Mouse (Mus musculus) cerebellum, adult 2 months (tissue): ENCODE measurements around the gene Lrfn4. TPM values are rescaled to one million over a fixed set of nuclear protein-coding genes. Genes with fewer than 3 reads are reported as not detected.

Experiments used
- DNase-seq, 2 experiments: peaks; one replicate each; pipeline ENCODE4 v3.0.0; 2021
- H3K27ac ChIP-seq: fragments of 200-500 bp; 2 replicates; pipeline ENCODE4 v1.5.1; 2012; ENCODE audit warnings: low read length, control low read depth, inconsistent platforms; ENCODE audit not compliant: insufficient read depth
- H3K27me3 ChIP-seq: fragments of 200-500 bp; 2 replicates; pipeline ENCODE4 v1.6.1; 2012; ENCODE audit warnings: inconsistent platforms, mild to moderate bottlenecking, low read length, moderate library complexity; ENCODE audit not compliant: control insufficient read depth, insufficient read depth
- H3K4me1 ChIP-seq: fragments of 200-500 bp; 2 replicates; pipeline ENCODE4 v1.6.1; 2011; ENCODE audit warnings: low read length; ENCODE audit not compliant: control insufficient read depth, insufficient read depth
- H3K4me3 ChIP-seq: fragments of 200-500 bp; replicated peaks from 2 replicates; pipeline ENCODE3; 2011; ENCODE audit warnings: mild to moderate bottlenecking, low read depth, low read length, control low read depth; ENCODE audit not compliant: insufficient read depth
- CTCF ChIP-seq: fragments of 200-500 bp; IDR thresholded peaks from 2 replicates; pipeline ENCODE4 v1.5.1; 2011; ENCODE audit warnings: low read depth, mild to moderate bottlenecking, control low read depth, low read length, moderate library complexity, borderline replicate concordance; ENCODE audit not compliant: insufficient read depth
- POLR2A ChIP-seq: fragments of 200-500 bp; IDR thresholded peaks from 2 replicates; pipeline ENCODE4 v1.6.1; 2011; ENCODE audit warnings: low read length, control low read depth, borderline replicate concordance; ENCODE audit not compliant: insufficient read depth
- WGBS: fragments of 180-500 bp; shearing (Covaris S2); methylation state at CpG from one replicate; pipeline ENCODE4 v1.1.7; 2018; 5-methylcytosine and 5-hydroxymethylcytosine counted together
- polyA plus RNA-seq: library from polyadenylated mRNA; depleted of rRNA; stranded (reverse); fragments of >200 nt; gene quantifications from 2 replicates; pipeline ENCODE4 v1.2.3, GENCODE M21; 2012

Gene Lrfn4
- polyA plus RNA-seq, 1 experiment, result 25.7 TPM

DNA sequence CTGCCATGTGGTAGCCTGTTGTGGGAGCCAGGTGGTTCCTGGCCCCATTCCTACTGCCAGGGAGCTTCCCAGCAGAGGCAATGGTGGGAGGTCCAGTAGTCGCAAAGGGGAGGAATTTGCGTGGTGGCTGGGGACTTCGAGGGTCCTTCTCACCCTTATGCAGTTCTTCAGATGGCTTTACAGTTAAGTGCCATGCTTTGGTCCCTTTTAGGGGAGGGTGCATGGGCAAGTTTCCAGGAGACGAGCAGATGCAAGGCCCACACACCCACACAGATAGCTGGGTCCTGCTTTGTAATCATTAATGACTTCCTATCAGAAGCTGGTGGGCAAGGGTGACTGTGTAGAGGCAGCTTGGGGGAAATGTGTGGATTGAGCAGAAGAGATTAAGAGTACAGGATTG lies 1.1 kb upstream of the Lrfn4 start:
- peaks cover 20% of the 10 kb centered on the region for H3K4me1 ChIP-seq
- no peaks in the 10 kb centered on the region for H3K27me3 ChIP-seq
- H3K4me3 ChIP-seq, result no peak overlapping the region
- H3K27ac ChIP-seq, result no peak overlapping the region
- DNase-seq, result peak in 1 of 2 experiments; percentile 33
- TF ChIP-seq POLR2A (no peak), CTCF (no peak)
- WGBS, result 23% methylated on average over 4 of the region's 4 CpGs

DNA sequence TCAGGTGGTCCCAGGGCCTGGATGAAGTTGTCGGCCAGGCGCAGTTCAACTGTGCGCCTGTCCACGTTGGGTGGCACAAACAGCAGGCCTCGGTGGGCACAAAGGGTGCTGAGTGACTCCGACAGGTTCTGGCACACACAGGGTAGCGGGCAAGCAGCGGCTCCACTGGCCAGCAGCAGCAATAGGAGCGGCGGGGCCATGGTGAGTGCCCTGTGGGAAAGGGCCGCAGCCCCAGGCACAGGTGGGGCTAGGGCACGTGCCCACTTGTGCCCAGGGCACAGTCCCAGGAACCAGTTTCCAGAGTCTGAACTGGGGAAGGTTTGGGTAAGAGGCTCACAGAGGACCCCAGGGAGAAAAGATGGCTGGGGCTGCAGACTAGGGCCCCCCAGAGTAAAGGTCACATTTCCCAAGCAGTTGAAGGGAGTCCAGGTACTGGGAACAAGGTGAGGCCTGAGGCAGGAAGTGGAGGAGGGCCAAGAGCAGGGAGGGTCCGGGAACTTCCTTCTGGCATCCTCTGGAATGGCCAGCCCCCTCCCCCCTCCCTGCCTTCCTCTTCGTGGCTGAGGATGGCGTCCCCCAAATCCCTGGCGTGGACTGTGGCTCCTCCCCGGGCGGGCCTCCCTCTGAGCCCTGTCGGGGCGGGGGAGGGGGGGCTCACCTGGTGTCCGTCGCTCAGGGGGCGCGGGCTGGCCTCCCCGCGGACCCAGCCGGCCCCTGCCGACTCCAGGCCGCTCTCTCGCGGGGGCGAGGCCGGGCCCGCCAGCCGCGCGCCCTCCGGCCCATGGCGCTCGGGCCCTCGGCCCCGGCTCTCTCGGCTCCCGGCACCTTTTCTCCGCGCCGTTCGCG lies 939 bp downstream of the Lrfn4 start:
- H3K4me1 ChIP-seq, result peaks cover 32% of the 10 kb centered on the region
- TF ChIP-seq CTCF (no peak), POLR2A (no peak)
- peak in 1 of 2 experiments; percentile 49 for DNase-seq
- H3K4me3 ChIP-seq, result peak overlapping the region; percentile 76
- 5% methylated on average over 48 of the region's 49 CpGs for WGBS
- H3K27me3 ChIP-seq, result no peaks in the 10 kb centered on the region
- peak overlapping the region; percentile 89 for H3K27ac ChIP-seq

DNA sequence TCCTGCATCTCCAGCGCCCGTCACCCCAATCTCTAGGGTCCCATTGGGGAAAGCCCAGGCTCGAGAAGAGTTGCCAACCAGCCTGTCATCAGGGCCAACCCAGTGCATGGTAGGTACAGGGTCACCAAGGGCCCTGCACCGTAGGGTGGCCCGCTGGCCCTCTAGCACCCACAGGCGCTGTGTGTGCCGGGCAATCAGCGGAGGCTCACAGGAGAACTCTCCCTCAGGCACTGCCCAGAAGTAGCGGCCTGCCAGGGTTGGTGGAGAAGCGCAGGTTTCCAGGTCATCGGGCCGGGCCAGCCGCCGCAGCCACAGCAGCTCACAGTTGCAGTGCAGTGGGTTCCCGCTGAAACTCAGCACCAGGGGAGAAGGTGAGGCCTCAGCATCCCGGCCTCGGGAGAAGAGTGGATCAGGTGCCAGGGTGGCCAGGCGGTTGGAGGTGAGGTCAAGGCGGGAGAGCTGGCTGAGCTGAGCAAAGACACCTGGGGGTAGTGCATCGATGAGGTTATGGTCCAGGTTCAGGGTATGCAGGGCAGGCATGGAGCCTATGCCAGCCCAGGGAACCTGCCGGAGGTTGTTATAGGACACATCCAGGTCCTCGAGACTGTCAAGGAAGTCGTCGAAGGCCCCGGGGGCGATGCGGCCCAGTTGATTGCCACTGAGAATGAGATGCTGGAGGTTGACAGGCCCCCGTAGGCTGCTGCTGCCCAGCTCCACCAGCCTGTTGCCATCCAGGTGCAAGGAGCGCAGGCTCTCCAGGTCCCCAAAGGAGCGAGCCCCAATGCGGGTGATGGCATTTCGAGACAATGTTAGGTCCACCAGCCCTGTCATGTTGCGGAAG lies 1.8 kb downstream of the Lrfn4 start:
- Histone ChIP-seq H3K27me3 (no peaks in the 10 kb centered on the region), H3K27ac (no peak overlapping the region), H3K4me3 (peak overlapping the region; percentile 76), H3K4me1 (peaks cover 32% of the 10 kb centered on the region)
- WGBS, result 65% methylated on average over 33 of the region's 33 CpGs
- DNase-seq, result peak in 1 of 2 experiments; percentile 61
- TF ChIP-seq CTCF (no peak), POLR2A (no peak)

DNA sequence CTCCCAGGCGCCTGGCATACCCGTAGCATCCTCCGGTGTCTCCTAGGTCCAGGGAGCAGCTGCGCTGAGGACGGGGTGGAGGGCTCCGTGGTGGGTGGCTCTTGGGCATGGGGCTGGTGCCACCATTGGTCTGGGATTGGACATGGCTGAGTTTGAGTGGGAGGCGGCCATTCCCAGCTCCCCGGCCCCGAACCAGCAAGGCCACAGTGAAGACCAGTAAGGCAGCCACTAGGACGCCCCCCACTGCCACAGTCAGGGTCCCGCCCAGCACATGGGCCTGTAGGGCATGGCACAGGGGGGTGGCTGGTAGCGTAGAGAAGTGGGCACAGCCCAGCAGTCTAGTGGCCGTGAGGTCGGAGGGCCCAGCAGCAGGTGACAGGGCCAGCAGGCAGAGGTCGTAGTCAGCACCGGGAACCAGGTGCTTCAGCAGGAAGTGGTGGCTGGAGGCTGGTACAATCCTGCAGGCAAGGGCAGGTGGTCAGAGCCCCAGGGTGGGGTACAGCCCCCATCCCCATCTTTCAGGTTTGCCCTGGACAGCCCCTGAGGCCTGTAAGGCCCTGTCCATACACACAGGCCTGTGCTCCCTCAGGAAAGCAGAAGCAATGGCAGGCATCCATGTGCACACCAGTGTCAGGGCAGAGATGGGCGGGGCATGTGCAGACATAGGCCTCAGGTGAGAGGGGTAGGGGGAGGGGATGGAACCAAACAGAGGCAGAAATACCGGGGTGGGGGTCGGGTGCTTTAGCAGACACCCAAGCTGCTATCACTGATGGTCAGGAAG lies 3.1 kb downstream of the Lrfn4 start:
- Histone ChIP-seq H3K27me3 (no peaks in the 10 kb centered on the region), H3K4me1 (peaks cover 32% of the 10 kb centered on the region), H3K27ac (no peak overlapping the region), H3K4me3 (no peak overlapping the region)
- peak in 1 of 2 experiments; percentile 31 for DNase-seq
- TF ChIP-seq CTCF (no peak), POLR2A (no peak)
- WGBS, result 67% methylated on average over 19 of the region's 19 CpGs

DNA sequence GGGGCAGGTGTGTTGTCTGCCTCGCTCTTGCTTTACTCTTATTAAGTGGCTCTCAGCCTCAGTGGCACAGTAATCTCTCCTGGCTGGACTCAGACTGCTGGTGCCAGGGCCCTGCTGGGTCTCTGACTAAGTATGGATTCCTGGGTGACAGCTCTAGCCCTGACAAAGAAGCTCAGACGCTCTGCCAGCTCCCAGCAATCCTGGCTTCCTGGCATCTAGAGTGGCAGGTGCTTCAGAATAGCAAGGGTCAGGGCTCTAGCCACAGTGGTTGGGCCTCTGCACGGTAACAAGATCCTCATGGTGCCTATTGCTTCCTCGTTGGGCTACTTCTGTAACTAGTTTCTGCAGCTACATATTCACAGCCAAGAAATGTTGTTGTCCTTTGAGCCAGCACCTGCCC lies 5.4 kb downstream of the Lrfn4 start:
- Histone ChIP-seq H3K4me1 (peaks cover 27% of the 10 kb centered on the region), H3K27me3 (no peaks in the 10 kb centered on the region), H3K4me3 (no peak overlapping the region), H3K27ac (no peak overlapping the region)
- 4% methylated on average over 4 of the region's 4 CpGs for WGBS
- TF ChIP-seq CTCF (no peak), POLR2A (no peak)
- peak; percentile 24 to 48 for DNase-seq

DNA sequence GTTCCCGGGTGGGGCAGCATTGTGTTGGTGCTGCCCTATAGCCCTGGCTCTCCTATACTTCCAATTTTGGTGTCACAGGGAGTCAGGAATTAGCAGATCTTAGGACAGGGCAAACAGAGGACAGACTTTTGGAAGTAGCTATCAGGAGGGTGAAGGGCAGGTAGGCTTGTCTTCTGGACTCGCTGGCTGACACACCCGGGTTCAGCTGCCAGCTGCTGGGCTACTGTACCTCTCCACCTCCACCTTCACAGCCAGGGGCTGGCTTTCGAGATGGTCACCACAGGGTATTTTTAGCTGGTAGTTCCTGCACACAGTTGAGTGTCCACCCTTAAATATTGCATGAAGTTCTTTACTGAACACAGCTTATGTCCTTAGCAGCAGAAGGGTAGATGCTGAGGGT lies 7.0 kb downstream of the Lrfn4 start:
- no peak overlapping the region for H3K4me3 ChIP-seq
- no peak for DNase-seq
- peaks cover 29% of the 10 kb centered on the region for H3K4me1 ChIP-seq
- 79% methylated on average over 4 of the region's 4 CpGs for WGBS
- TF ChIP-seq POLR2A, result no peak
- TF ChIP-seq CTCF, result no peak
- H3K27ac ChIP-seq, result no peak overlapping the region
- H3K27me3 ChIP-seq, result no peaks in the 10 kb centered on the region

DNA sequence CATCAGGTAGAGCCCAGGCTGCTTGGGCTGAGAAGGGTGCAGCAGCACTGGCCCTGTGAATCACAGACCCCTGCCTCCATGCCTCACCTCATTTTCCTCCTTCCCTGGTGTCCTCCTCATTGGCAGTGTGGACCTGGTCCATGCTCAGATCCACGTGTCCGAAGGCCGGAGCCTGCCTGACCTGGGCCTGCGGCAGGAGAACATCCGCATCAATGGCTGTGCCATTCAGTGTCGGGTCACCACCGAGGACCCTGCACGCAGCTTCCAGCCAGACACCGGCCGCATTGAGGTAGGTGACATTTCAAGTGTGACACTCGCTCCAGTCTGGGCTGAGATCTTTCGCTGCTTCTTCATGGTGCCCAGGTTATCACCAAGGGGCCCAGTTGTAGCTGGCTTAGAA lies 8.1 kb downstream of the Lrfn4 start:
- H3K27ac ChIP-seq, result no peak overlapping the region
- no peaks in the 10 kb centered on the region for H3K27me3 ChIP-seq
- 94% methylated on average over 12 of the region's 12 CpGs for WGBS
- no peak overlapping the region for H3K4me3 ChIP-seq
- H3K4me1 ChIP-seq, result peaks cover 18% of the 10 kb centered on the region
- DNase-seq, result no peak
- TF ChIP-seq POLR2A (no peak), CTCF (no peak)
